Comparison of ENCODE assay signal across 17 mouse cellular contexts in the genomic region with DNA sequence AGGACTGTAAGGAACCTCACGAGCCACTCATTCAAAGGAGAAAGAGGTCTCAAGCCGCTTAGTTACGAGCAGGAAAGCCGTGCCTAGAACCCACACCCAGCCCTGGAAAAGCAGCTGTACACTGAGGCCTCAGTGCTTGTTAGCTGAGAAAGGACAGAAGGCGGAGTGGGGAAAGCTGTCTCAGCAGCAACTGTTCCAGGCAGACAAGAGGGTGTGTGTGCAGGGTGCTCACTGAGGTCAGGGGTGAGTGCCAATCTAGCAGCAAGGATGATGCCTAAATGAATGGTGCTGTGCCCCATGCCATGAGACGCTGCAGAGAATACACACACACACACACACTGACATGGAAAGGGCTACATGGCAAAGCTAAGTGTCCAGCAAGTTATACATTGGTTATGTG.
A peak's percentile ranks its signal among the peaks of the same experiment; 100 is the strongest.
DNase-seq lines count a peak whose midpoint lies in the region; ATAC-seq and TF ChIP-seq lines count a peak whose summit lies in the region.
"Had no signal": no experiment of that assay in that cellular context is flagged by ENCODE, and none has a peak within 500 bp of the region (broad histone marks: within the 10 kb centered on the region; RNA-seq: fewer than 3 reads in every experiment).

No protein-coding gene starts in this region.

- H3K9ac ChIP-seq in limb, embryonic 11.5 days (ENCODE audit: low read length): no peak overlapping the region
- no peak overlapping the region for H3K9ac ChIP-seq in embryonic facial prominence, embryonic 12.5 days
- no peak overlapping the region for H3K9ac ChIP-seq in limb, embryonic 15.5 days
- H3K9ac ChIP-seq: hindbrain, embryonic 15.5 days; liver, embryonic 15.5 days; midbrain, embryonic 12.5 days had no signal

- no peaks in the 10 kb centered on the region for H3K36me3 ChIP-seq in limb, embryonic 11.5 days (ENCODE audit: control insufficient read depth, insufficient read depth, low read length)
- no peaks in the 10 kb centered on the region for H3K36me3 ChIP-seq in limb, embryonic 10.5 days
- no peaks in the 10 kb centered on the region for H3K36me3 ChIP-seq in embryonic facial prominence, embryonic 12.5 days
- no peaks in the 10 kb centered on the region for H3K36me3 ChIP-seq in limb, embryonic 15.5 days
- H3K36me3 ChIP-seq: hindbrain, embryonic 15.5 days; liver, embryonic 15.5 days; midbrain, embryonic 12.5 days had no signal

- H3K27ac ChIP-seq in gastrocnemius, adult 2 months: peak overlapping the region; percentile 9; the same call in 1 of the 2 replicates
- H3K27ac ChIP-seq in limb, embryonic 11.5 days (replicated peaks; ENCODE audit: low read depth, low read length): no peak overlapping the region
- H3K27ac ChIP-seq in limb, embryonic 10.5 days: no peak overlapping the region
- 0 out of 2 replicates have a peak overlapping the region, but pooled peaks have one; percentile 11 for H3K27ac ChIP-seq in embryonic facial prominence, embryonic 12.5 days
- peak overlapping the region; percentile 47; the same call in 1 of the 2 replicates for H3K27ac ChIP-seq in limb, embryonic 15.5 days
- H3K27ac ChIP-seq: hindbrain, embryonic 15.5 days; liver, embryonic 15.5 days; midbrain, embryonic 12.5 days had no signal

- intact Hi-C loops in gastrocnemius, adult 2 months (cut with DNase I): no loop called here
- intact Hi-C loops in left cerebral cortex, postnatal 10 days (cut with DNase I): no loop called here

- no peak overlapping the region for H3K4me3 ChIP-seq in gastrocnemius, adult 2 months
- H3K4me3 ChIP-seq in limb, embryonic 11.5 days (ENCODE audit: low read depth, low read length): no peak overlapping the region
- H3K4me3 ChIP-seq in limb, embryonic 10.5 days: no peak overlapping the region
- no peak overlapping the region for H3K4me3 ChIP-seq in embryonic facial prominence, embryonic 12.5 days
- no peak overlapping the region for H3K4me3 ChIP-seq in limb, embryonic 15.5 days
- H3K4me3 ChIP-seq: hindbrain, embryonic 15.5 days; liver, embryonic 15.5 days; midbrain, embryonic 12.5 days had no signal

- no peak for DNase-seq in gastrocnemius, adult 2 months
- no peak for DNase-seq in gastrocnemius, postnatal 10 days
- DNase-seq in limb, embryonic 11.5 days (ENCODE audit: low spot score): no peak
- DNase-seq in limb, embryonic 10.5 days (ENCODE audit: low spot score): no peak
- DNase-seq in lung, postnatal 10 days: no peak
- no peak for DNase-seq in left cerebral cortex, postnatal 10 days (ENCODE audit: extremely low spot score in 1 of 2, low spot score in 2 of 2)
- DNase-seq: adrenal gland, postnatal 25 days; cerebellum, adult 9-11 months; heart, postnatal 10 days; kidney, postnatal 10 days; lung, postnatal 14 days; thymus, adult 18-20 months had no signal

- WGBS in limb, embryonic 11.5 days: 76% methylated on average over 6 of the region's 6 CpGs
- WGBS in limb, embryonic 10.5 days: 89% methylated on average over 6 of the region's 6 CpGs
- WGBS in embryonic facial prominence, embryonic 12.5 days: 77% methylated on average over 6 of the region's 6 CpGs
- 64% methylated on average over 6 of the region's 6 CpGs for WGBS in limb, embryonic 15.5 days

- H3K4me2 ChIP-seq in limb, embryonic 11.5 days (ENCODE audit: low read depth, severe bottlenecking): no peak overlapping the region
- no peak overlapping the region for H3K4me2 ChIP-seq in embryonic facial prominence, embryonic 12.5 days (replicated peaks)
- H3K4me2 ChIP-seq in limb, embryonic 15.5 days: no peak overlapping the region
- H3K4me2 ChIP-seq: hindbrain, embryonic 15.5 days; liver, embryonic 15.5 days; midbrain, embryonic 12.5 days had no signal

- ATAC-seq in limb, embryonic 11.5 days (ENCODE audit: insufficient number of reproducible peaks, low FRiP score, low TSS enrichment, low read depth): 0 out of 2 replicates have a peak, but pooled peaks have one; percentile 22
- ATAC-seq in embryonic facial prominence, embryonic 12.5 days (ENCODE audit: insufficient number of reproducible peaks, insufficient read depth, low FRiP score, low TSS enrichment): no peak
- no peak for ATAC-seq in limb, embryonic 15.5 days (ENCODE audit: insufficient number of reproducible peaks, low FRiP score, low TSS enrichment, low read depth)

- peaks cover 26% of the 10 kb centered on the region for H3K4me1 ChIP-seq in limb, embryonic 11.5 days (ENCODE audit: control insufficient read depth, insufficient read depth, low read length)
- H3K4me1 ChIP-seq in limb, embryonic 10.5 days: peaks cover 53% of the 10 kb centered on the region
- H3K4me1 ChIP-seq in embryonic facial prominence, embryonic 12.5 days: peaks cover 44% of the 10 kb centered on the region
- H3K4me1 ChIP-seq in limb, embryonic 15.5 days: peaks cover 54% of the 10 kb centered on the region
- H3K4me1 ChIP-seq: liver, embryonic 15.5 days had no signal

- H3K9me3 ChIP-seq in limb, embryonic 11.5 days (ENCODE audit: control insufficient read depth, low read length): no peaks in the 10 kb centered on the region
- H3K9me3 ChIP-seq in limb, embryonic 10.5 days (replicated peaks): no peaks in the 10 kb centered on the region
- H3K9me3 ChIP-seq in embryonic facial prominence, embryonic 12.5 days: no peaks in the 10 kb centered on the region
- H3K9me3 ChIP-seq in limb, embryonic 15.5 days: no peaks in the 10 kb centered on the region
- H3K9me3 ChIP-seq: hindbrain, embryonic 15.5 days; liver, embryonic 15.5 days; midbrain, embryonic 12.5 days had no signal

- no peak for TF ChIP-seq CTCF in gastrocnemius, adult 2 months (IDR thresholded peaks at IDR 0.05)

- H3K27me3 ChIP-seq in limb, embryonic 11.5 days (ENCODE audit: control insufficient read depth, insufficient read depth, low read length): no peaks in the 10 kb centered on the region
- no peaks in the 10 kb centered on the region for H3K27me3 ChIP-seq in limb, embryonic 10.5 days (ENCODE audit: low read depth, poor library complexity, severe bottlenecking)
- H3K27me3 ChIP-seq in embryonic facial prominence, embryonic 12.5 days: no peaks in the 10 kb centered on the region
- no peaks in the 10 kb centered on the region for H3K27me3 ChIP-seq in limb, embryonic 15.5 days
- H3K27me3 ChIP-seq: hindbrain, embryonic 15.5 days; liver, embryonic 15.5 days; midbrain, embryonic 12.5 days had no signal

Comparison
In these comparisons a context has a peak if more than half of its experiments do, and no peak if none do; other contexts are left out.
1. H3K27ac ChIP-seq: peak in gastrocnemius, adult 2 months (single experiment), embryonic facial prominence, embryonic 12.5 days (single experiment) and limb, embryonic 15.5 days (single experiment); none in limb, embryonic 11.5 days (single experiment) and limb, embryonic 10.5 days (single experiment).